8 mouse cellular contexts compared by ENCODE assay signal in the genomic region with DNA sequence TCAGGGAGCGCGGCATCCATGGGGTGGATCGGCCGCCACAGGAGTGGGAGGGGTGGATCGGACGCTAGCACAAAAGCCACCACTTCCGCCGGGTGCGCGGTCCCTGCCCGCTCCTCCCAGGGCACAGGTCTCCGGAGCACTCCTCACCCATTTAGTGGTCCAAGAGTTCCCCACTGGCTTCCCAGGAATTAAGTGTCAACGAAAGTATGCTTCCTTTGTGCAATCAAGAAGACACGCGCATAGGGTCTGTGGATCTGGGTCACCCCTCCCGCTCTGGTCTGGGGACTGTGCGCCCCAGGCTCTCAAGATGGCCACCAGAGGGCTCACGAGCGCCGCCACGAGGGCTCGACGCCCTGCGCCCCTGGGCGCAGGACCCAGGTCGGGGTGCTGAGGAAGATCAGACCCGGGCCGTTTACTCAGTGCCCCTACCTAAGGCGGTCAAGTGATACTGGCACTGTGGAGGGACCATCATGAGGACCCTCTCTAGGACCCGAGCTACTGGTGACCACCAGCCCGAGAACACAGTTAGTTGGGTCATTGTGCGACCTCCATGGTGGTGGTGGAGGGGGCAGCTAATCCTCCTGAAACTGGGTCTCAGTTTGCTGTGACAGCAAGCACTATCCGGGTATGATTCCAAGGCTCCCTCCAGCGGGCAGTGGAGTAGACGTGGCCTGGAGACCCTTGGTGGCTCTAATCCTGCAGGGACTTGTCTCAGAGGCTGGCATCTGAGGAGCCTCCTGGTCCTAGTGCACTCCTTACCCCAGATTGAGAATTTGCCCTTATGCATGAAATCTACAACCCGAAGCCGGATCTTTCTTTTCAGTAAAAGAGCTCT. TPM values are rescaled to one million over a fixed set of nuclear protein-coding genes. Genes with fewer than 3 reads are reported as not detected.
DNase-seq lines count a peak whose midpoint lies in the region; ATAC-seq lines count a peak whose summit lies in the region.

No protein-coding gene starts in this region.

- 3% methylated on average over 37 of the region's 37 CpGs for WGBS in heart, embryonic 15.5 days
- 3% methylated on average over 37 of the region's 37 CpGs for WGBS in liver, embryonic 13.5 days (ENCODE audit: insufficient replicate concordance)

- no peaks in the 10 kb centered on the region for H3K36me3 ChIP-seq in heart, embryonic 15.5 days
- no peaks in the 10 kb centered on the region for H3K36me3 ChIP-seq in liver, embryonic 13.5 days
- H3K36me3 ChIP-seq in splenic B cell, adult 2 months (ENCODE audit: control insufficient read depth, insufficient read depth, low read length, poor library complexity, severe bottlenecking): no peaks in the 10 kb centered on the region

- H3K9me3 ChIP-seq in heart, embryonic 15.5 days (replicated peaks): no peaks in the 10 kb centered on the region
- H3K9me3 ChIP-seq in liver, embryonic 13.5 days (replicated peaks): no peaks in the 10 kb centered on the region

- H3K4me3 ChIP-seq in heart, embryonic 15.5 days: peak overlapping the region; percentile 56
- H3K4me3 ChIP-seq in liver, embryonic 13.5 days (replicated peaks): peak overlapping the region; percentile 64

- DNase-seq in CD8-positive naive resting alpha-beta T cell, adult 2 months (ENCODE audit: low read depth in 2 of 2, low spot score in 2 of 2): peak; percentile 71 to 73
- DNase-seq in c-Kit-negative CD71-positive TER-119-positive erythroid progenitor cells, embryonic 14.5 days (ENCODE audit: low read depth, low spot score): peak; percentile 56
- DNase-seq in kidney, postnatal 10 days: peak; percentile 88
- DNase-seq in liver, embryonic 13.5 days: peak; percentile 58
- DNase-seq in natural killer cell, adult 2 months (ENCODE audit: low spot score in 2 of 2): peak; percentile 68 to 77
- peak; percentile 85 for DNase-seq in splenic B cell, adult 2 months (ENCODE audit: low read depth, low spot score)

- H3K27ac ChIP-seq in heart, embryonic 15.5 days: peak overlapping the region; percentile 66
- H3K27ac ChIP-seq in liver, embryonic 13.5 days: peak overlapping the region; percentile 25; the same call in 1 of the 2 replicates

- peak overlapping the region; percentile 51 for H3K9ac ChIP-seq in heart, embryonic 15.5 days
- H3K9ac ChIP-seq in liver, embryonic 13.5 days: peak overlapping the region; percentile 72

- H3K27me3 ChIP-seq in heart, embryonic 15.5 days: no peaks in the 10 kb centered on the region
- H3K27me3 ChIP-seq in liver, embryonic 13.5 days: peaks cover 9% of the 10 kb centered on the region
- no peaks in the 10 kb centered on the region for H3K27me3 ChIP-seq in splenic B cell, adult 2 months (ENCODE audit: control insufficient read depth, insufficient read depth, low read length, poor library complexity, severe bottlenecking)

- H3K4me1 ChIP-seq in heart, embryonic 15.5 days (replicated peaks): peaks cover 20% of the 10 kb centered on the region
- peaks cover 32% of the 10 kb centered on the region for H3K4me1 ChIP-seq in liver, embryonic 13.5 days (replicated peaks)

- H3K4me2 ChIP-seq in heart, embryonic 15.5 days: peak overlapping the region; percentile 87
- H3K4me2 ChIP-seq in liver, embryonic 13.5 days: peak overlapping the region; percentile 76

- ATAC-seq in erythroid progenitor cell, adult 5-6 weeks (replicated peaks; ENCODE audit: low FRiP score, poor library complexity, severe bottlenecking): 0 out of 2 replicates have a peak, but pooled peaks have one; percentile 51
- peak; percentile 83 for ATAC-seq in heart, embryonic 15.5 days (replicated peaks; ENCODE audit: insufficient number of reproducible peaks, insufficient read depth, low FRiP score, low read depth)
- ATAC-seq in liver, embryonic 13.5 days (ENCODE audit: low read depth): peak; percentile 83

RNA-seq across cellular contexts. Expression of gene Acbd3, which starts 42.7 kb away (rescaled TPM):
- 14.8 and 18.9 TPM in 2 replicates for total RNA-seq in erythroid progenitor cell, adult 5-6 weeks (2015; ENCODE audit: low replicate concordance)
- total RNA-seq in erythroid progenitor cell, adult 5-6 weeks (2017; ENCODE audit: low replicate concordance): 22.2 and 26.7 TPM in 2 replicates
- 16.9 and 20.0 TPM in 2 replicates for polyA plus RNA-seq in heart, embryonic 15.5 days (2015; fragmentation: Nextera tagmentation; extraction: Ambion mirVana)
- polyA plus RNA-seq in liver, embryonic 13.5 days (2015; fragmentation: Nextera tagmentation; extraction: Ambion mirVana): 8.7 and 8.9 TPM in 2 replicates

RNA-seq across cellular contexts. Expression of gene H3f3a, which starts 45.2 kb away (rescaled TPM):
- total RNA-seq in erythroid progenitor cell, adult 5-6 weeks (2015; ENCODE audit: low replicate concordance): 2,042 and 2,351 TPM in 2 replicates
- 2,407 and 2,791 TPM in 2 replicates for total RNA-seq in erythroid progenitor cell, adult 5-6 weeks (2017; ENCODE audit: low replicate concordance)
- polyA plus RNA-seq in heart, embryonic 15.5 days (2015; fragmentation: Nextera tagmentation; extraction: Ambion mirVana): 1,560 and 1,618 TPM in 2 replicates
- 2,174 and 2,523 TPM in 2 replicates for polyA plus RNA-seq in liver, embryonic 13.5 days (2015; fragmentation: Nextera tagmentation; extraction: Ambion mirVana)

Comparison
In these comparisons a context has a peak if more than half of its experiments do, and no peak if none do; other contexts are left out.
1. Peak in every context shown above with its lines: DNase-seq, ATAC-seq, H3K4me3 ChIP-seq and H3K27ac ChIP-seq.